Mouse (Mus musculus) adrenal gland, adult 2 months (tissue): Measurements from ENCODE around the gene Tcp11l1. TPM values are rescaled to one million over a fixed set of nuclear protein-coding genes. Genes with fewer than 3 reads are reported as not detected.
A peak's percentile ranks its signal among the peaks of the same experiment; 100 is the strongest.

Source experiments
- DNase-seq: peaks from one replicate; pipeline ENCODE4 v3.0.0; 2021
- long read RNA-seq: library from polyadenylated mRNA; stranded (forward); transcript quantifications from one replicate; pipeline ENCODE4 v2.0.0, GENCODE M21; 2021
- polyA plus RNA-seq: library from polyadenylated mRNA; depleted of rRNA; stranded (reverse); fragments of >200 nt; gene quantifications from 2 replicates; pipeline ENCODE4 v1.2.3, GENCODE M21; 2012; rRNA removed
- total RNA-seq, 2 experiments: library from RNA; stranded (reverse); gene quantifications; 2 replicates each; pipeline ENCODE4 v1.2.3; 2021

The Tcp11l1 gene
- total RNA-seq (10 to 100 TPM in 1 of 2 experiments, 1 to 10 TPM in 1; 7.8 to 17.1 TPM), polyA plus RNA-seq (9.0 and 11.1 TPM in 2 replicates)
- long read RNA-seq, full-length matches to known transcripts = 11 of 14 reads
- long read RNA-seq, partial matches to known transcripts = 0 of 14 reads
- long read RNA-seq, other reads (novel, unspliced or antisense) = 3 of 14 reads

DNA sequence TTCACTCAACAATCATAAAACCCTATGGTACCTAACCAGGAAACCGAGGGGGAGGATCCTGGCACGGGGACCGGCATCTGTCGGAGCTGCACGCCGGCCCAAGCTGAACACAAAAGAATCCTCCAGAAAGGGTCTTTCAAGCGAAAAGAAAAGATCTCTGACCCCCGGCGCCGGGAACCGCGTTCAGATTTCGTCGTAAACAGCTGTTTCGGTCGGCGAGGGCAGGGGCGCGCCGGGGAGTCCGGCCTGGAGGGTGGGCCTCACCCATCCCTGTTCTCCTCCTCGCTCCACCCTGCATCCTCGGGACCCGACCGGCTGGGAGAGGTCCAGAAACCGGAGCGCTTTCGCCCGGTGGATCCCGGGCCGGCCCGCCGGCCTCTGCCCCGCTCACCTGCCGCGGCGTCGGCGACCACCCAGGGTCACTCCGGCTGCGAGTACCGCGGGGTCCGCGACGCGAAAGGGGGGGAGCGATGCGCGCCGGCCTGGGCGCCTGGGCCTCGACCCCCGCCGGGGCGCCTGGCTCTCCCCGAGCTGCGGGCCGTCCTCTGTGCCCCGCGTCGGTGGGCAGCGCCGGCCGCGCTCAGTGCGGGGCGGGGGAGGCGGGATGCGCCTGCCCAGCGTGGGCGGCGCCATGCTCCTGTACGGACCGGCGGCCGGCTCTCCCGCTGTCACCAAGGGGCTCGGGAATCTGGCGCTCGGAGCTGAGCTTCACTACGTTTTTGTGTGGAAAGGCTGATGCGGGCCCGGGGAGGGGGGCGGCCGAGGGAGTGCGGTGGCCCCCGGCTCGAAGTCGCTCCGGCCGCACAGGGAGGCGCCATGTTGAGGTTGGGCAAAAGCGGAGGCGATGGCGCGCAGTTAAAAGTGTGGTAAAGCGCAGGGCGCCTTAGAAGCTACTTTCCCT is at the start of gene Tcp11l1:
Gene Tcp11l1, minus strand, starts transcription at position 585 of the 901 bp plus-strand sequence.
- DNase-seq = peak; percentile 82

- no peak for DNase-seq
Observed at GRCm38 (mm10) chr2:104750611-104751010, 38.6 kb upstream of the Tcp11l1 start.

DNA sequence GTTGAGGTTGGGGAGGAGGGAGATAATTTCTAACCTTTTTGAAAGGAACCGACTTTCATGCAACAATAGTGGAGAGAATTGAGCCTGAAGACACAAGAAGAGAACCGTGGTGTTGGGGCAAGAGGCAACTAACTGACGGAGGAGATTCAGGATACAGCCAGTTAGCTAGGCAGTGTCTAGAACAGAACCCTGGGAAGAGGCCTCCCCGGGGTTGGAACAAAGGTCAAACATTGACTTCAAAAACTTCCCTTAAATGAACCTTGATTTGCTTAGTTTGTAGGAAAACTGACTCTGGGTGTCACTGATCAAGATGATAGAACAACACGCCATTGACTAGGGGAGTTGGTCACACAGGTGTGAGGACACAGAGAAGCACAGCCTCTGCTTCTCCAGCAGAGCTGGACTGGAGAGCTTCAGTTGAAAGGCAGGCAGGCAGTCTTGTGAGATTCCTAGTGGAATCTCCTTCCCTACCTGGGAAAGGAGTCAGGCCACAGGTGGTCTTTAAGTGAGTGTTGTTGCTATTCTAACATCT is 36.7 kb upstream of the Tcp11l1 start:
- no peak for DNase-seq

GRCm38 (mm10) chr2:104746251-104746650 is 34.3 kb upstream of the Tcp11l1 start:
- no peak for DNase-seq

DNA sequence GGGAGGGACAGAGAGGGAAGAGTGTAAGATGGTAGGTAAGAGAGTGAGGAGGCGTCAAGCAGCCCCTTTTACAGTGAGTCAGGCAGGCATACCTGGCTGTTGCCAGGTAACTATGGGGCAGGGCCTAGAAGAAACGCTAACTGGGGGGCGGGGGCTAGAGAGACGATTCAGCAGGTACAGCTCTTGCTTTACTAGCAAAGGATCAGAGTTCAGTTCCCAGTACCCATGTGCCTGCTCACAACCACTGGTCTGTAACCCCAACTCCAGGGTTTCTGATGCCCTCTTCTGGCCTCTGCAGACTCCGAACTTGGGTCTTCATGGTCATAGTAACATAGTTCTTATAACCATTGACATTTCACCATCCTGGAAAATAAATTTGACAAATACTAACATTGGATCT is 32.0 kb upstream of the Tcp11l1 start:
- no peak for DNase-seq

DNA sequence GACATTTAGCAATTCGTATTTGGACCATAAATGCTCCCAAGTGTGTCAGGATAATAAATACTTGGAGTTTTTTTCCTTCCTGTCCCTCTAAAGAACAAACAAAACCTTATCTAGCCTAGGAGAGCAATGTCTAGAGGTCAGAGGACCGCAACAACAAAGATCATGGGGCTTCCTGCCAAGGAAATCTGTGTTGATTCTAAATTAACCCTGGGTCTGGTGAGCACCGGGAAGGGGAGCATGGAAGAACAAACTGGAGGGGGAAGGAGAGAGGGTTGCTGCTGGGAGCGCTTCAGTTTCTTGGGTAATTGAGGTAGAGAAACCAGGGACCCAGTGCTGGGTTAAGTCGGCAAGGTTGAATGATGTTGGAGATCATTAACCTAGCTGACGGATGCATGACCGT is 31.2 kb upstream of the Tcp11l1 start:
- peak; percentile 14 for DNase-seq

GRCm38 (mm10) chr2:104742741-104743064 is 30.7 kb upstream of the Tcp11l1 start, which contains the start of gene Depdc7:
Depdc7 (minus strand) TSS chr2:104742878.
- DNase-seq = peak; percentile 95

DNA sequence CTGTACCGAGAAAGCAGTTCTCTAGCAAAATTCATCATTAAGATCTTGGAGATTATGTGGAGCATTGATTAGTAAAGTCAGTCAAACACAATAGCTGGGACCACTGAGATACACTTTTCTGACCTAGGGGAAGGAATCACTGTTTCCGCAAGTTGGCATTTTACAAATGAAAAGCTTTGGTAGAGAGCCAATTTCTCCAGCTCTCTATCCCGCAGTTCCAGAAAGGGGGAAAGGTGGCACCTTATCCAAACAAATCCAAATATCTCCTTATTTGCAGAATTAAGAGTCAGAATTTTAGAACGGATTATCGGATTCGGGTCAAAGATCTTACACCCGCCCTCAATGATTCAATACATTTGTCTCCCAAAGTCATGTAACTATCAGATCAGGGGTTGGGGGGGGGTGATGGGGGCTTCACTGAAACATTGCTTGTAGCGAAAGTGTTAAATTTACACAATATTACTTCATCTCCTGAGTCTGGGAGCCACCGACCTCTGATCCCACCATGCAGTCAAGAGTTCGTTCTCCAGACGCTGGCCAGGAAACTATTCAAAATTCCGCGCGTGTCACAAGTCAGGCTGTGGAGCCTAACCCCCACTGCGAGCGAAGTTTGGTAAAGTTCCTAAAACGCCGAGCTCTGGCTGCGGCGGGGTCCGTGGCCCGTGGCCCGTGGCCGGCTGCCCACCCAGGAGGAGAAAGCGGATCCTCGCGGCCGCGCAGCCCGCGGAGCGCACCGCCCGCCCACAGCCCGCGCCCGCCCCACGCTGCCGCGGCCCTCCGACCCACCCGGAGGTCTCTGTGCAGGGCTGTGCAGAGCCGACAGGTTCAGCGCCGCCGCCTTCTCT is 30.1 kb upstream of the Tcp11l1 start:
- DNase-seq = no peak

DNA sequence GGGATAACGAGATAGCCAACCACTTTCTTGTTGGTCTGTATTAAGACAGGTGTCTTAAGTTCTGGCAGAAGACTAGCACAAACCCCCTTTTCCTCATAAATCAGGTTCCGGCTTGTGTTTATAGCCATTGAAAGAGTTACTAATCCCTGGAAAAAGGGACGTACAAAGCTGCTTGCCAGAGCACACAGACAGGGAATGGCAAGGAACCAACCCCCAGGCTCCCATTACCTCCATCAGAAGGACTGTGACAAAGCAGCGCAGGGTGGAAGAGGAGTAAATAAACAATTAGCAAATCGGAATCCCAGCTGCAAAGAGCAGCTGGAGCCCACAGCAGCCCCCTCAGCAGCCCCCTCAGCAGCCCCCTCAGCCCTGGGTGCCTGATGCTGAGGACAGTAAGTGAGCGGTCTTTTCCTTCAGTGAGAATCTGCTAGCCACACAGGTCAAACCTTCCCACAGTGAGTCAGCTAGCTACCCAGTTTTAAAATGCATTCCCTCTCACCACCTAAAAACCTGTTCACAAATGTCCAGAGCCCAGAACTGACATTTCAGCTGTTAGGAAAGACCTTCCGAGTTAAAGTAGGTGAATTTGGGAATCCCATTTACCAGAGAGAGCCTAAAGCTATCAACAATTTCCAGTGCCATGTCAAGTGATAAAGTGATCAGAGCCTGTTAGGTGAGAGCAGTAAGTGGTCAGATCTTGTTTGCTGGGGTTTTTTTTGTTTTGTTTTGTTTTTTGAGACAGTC is 29.2 kb upstream of the Tcp11l1 start:
- DNase-seq = no peak

DNA sequence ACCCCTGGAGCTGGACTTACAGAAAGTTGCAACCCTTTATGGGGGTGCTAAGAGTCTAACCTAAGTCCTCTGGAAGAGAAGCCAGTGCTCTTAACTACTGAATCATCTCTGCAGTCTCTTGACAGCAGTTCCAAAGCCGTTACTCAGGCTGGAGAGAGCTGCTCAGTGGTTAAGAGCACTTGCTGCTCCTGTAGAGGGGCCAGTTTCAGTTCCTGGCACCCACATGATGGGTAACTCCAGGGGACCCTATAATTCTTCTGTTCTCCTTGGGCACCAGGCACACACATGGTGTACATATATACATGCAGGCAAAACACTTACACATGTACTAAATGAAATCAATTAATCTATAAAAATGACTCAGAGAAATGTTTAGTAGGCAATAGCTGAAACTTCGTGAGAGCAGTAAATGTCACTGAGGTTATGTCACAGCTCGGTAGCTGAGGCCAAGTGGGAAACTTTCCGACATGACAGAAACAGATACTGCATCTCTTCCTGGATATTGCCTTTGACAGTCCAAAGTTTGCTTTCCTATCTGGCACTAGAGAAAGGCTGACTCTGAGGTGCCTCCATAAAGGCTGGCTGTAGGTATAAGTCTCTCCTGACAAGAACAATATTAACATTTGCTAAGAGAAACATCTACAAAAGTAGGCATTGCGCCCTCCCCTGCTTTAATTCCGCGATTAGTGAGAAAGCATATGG is 28.4 kb upstream of the Tcp11l1 start:
- DNase-seq = no peak

- no peak for DNase-seq
Observed at GRCm38 (mm10) chr2:104739691-104740090, 27.7 kb upstream of the Tcp11l1 start.

DNA sequence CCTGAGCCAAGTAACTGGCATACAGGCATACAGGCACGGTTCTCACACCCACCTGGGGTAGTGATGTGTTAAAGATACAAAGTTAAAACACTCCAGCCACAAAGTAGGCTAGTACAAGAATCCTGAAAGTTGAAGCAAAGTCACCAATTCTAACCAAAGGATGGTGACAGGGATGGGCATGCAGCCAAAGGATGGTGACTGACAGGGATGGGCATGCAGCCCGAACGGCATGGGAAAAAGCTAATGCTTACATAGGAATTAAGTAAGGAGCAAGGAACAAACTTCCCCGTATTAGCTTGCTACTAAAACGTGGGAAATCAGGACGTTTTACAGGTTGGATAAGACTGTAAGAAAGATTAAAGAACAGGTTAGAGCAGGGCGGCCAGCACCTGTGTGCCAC is 24.3 kb upstream of the Tcp11l1 start:
- no peak for DNase-seq

DNA sequence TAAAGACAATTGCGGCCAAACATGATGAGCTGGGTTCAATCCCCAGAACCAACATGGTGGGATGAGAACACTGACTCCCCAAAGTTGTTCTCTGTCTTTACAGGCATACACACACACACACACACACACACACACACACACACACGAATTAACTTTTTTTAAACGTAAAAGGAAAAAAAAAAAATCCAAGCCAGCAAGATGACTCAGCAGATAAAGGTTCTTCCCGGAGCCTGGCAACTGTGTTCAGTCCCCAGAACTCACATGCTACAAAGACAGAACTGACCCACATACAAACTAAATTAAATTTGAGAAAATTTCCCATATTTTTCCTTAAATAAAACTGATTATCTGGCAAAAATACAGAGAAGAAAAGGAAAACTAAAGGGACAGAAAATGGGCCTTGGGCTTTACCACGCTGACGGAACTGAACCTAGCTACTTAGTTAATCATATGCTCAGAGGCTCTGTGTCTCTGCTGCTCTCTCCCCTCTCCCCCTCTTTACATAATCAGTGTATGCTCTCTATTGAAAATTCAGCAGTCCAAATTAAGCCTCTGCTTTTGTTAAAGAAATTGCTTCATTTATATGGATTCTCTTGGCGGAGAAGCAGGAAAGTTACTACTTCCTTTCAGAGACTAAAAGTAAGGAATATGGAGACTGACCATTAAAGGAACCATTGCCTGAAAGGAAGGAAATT is 20.7 kb upstream of the Tcp11l1 start:
- DNase-seq = peak; percentile 10

DNA sequence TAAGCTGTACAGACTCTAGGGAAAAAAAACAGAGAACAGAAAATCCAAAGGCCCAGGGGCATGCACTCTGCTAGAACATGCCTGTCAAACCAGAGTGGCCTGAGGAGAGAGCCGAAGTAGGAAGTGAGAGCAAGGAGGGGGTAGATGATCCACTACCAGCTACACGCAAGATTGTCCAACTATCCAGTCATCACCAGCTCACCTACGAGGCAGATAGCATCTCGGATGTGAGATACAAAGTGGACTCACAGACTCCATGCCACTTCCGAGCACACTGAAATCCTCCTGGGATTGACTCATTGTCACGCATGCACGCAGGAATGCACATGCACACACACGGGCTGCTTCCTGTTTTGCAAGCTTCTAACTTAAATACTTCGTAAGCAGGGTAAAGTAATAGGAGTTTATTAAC is 20.1 kb upstream of the Tcp11l1 start:
- no peak for DNase-seq

DNA sequence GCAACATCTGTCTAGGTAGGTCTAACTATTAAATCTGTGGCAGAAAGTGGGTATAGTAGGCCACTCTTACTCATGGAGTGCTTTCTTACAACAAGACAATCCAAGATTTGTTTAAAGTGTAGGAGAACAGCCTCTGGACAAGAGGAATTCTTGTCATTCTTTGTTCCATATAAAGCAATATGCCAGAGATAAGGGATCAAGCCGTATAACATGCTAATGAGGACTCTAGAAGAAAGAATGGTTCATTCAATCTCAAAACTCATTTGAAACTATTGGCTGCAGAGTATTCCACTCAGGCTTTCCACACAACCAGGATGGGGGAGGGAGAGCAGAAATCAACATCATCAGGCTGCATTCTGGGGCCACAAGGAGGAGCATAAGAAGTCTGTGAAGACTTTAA is 15.4 kb upstream of the Tcp11l1 start:
- DNase-seq = no peak

- no peak for DNase-seq
Observed at GRCm38 (mm10) chr2:104722021-104722420, 10.1 kb upstream of the Tcp11l1 start.

DNA sequence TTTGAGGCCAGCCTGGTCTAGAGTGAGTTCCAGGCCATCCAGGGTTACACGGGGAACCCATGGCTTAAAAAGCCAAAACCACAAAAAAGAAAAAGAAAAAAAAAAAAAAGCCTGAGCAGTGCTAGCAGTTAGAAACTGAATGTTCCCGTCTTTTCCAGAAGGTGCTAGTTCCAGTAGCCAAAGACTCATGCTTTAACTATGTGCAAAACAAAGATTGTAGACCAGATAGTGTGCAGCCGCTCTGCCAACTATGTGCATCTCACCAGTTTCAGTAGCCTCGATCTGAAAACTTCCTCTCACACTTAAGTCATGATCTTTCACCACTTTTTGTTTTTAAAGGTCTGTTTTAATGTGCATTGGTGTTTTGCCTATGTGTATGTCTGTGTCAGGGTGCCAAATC is 5.9 kb upstream of the Tcp11l1 start:
- no peak for DNase-seq

- no peak for DNase-seq
Observed at GRCm38 (mm10) chr2:104717231-104717735, 5.3 kb upstream of the Tcp11l1 start.

- DNase-seq = no peak
Observed at GRCm38 (mm10) chr2:104716279-104716678, 4.3 kb upstream of the Tcp11l1 start, which contains the start of gene Pin1rt1. Pin1rt1 (minus strand) TSS chr2:104716379.

DNA sequence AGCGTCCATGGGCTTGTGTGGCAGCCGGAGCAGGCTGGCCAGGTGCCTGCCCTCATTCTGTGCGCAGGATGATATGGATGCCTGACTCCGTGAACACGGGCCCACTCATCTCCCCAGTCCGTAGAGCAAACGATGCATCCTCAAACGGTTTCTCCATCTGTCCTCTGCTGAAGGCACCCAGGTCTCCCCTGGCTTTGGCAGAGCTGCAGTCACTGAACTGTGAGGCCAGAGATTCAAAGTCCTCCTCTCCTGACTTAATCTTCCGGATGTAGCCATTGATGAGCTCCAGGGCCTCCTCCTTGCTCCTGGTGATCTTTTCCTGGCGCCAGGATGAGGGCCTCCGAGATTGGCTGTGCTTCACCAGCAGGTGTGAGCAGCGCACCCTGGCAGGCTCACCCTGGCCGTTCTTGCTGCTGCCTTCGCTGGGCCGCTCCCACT is 2.3 kb upstream of the Tcp11l1 start:
- no peak for DNase-seq
